Mouse (Mus musculus) NIH3T3 (cell line): Measurements from ENCODE around the gene Kpna4.
"Not testable (repeated sequence)": the region's sequence is repeated elsewhere in the genome, so short reads cannot be mapped to it uniquely, and the experiment has no call there.

ENCODE experiments used
- DNase-seq: peaks from one replicate; pipeline ENCODE4 v3.0.0-alpha.2; 2012; ENCODE audit warnings: low read depth

The Kpna4 gene

GRCm38 (mm10) chr3:69109079-69109478 lies 17.8 kb downstream of the Kpna4 start:
- no peak for DNase-seq

GRCm38 (mm10) chr3:69094456-69094855 lies 32.5 kb downstream of the Kpna4 start:
- DNase-seq: no peak

GRCm38 (mm10) chr3:69064005-69064404 lies 62.9 kb downstream of the Kpna4 start:
- peak; percentile 80 for DNase-seq

- DNase-seq: no peak
Measured at GRCm38 (mm10) chr3:69062764-69063163, 64.1 kb downstream of the Kpna4 start.

- no peak for DNase-seq
Measured at GRCm38 (mm10) chr3:69060672-69061071, 66.2 kb downstream of the Kpna4 start.

- DNase-seq: no peak
Measured at GRCm38 (mm10) chr3:69055871-69056270, 71.0 kb downstream of the Kpna4 start.

GRCm38 (mm10) chr3:69054760-69055432 lies 72.0 kb downstream of the Kpna4 start:
- DNase-seq: no peak

- DNase-seq: no peak
Measured at GRCm38 (mm10) chr3:69051894-69052293, 75.0 kb downstream of the Kpna4 start.

- DNase-seq: no peak
Measured at GRCm38 (mm10) chr3:69049011-69049410, 77.9 kb downstream of the Kpna4 start.

GRCm38 (mm10) chr3:69047684-69048083 lies 79.2 kb downstream of the Kpna4 start:
- DNase-seq: no peak

GRCm38 (mm10) chr3:69046509-69046908 lies 80.4 kb downstream of the Kpna4 start:
- peak; percentile 78 for DNase-seq

GRCm38 (mm10) chr3:69045750-69046149 lies 81.2 kb downstream of the Kpna4 start:
- peak; percentile 49 for DNase-seq

- DNase-seq: no peak
Measured at GRCm38 (mm10) chr3:69045400-69045703, 81.6 kb downstream of the Kpna4 start.

GRCm38 (mm10) chr3:69044645-69045399 lies 82.1 kb downstream of the Kpna4 start, which contains the start of gene Trim59:
Trim59 (minus strand) TSS chr3:69044755.
- DNase-seq: peak; percentile 97

GRCm38 (mm10) chr3:69044167-69044591 lies 82.7 kb downstream of the Kpna4 start:
- DNase-seq: no peak

GRCm38 (mm10) chr3:69041298-69041697 lies 85.6 kb downstream of the Kpna4 start:
- DNase-seq: no peak

GRCm38 (mm10) chr3:69040105-69040504 lies 86.8 kb downstream of the Kpna4 start:
- peak; percentile 42 for DNase-seq

GRCm38 (mm10) chr3:69026133-69026783 lies 100.7 kb downstream of the Kpna4 start:
- no peak for DNase-seq

- no peak for DNase-seq
Measured at GRCm38 (mm10) chr3:69020764-69021163, 106.1 kb downstream of the Kpna4 start.

- DNase-seq: peak; percentile 58
Measured at GRCm38 (mm10) chr3:69020285-69020684, 106.6 kb downstream of the Kpna4 start.

GRCm38 (mm10) chr3:69018635-69019034 lies 108.3 kb downstream of the Kpna4 start:
- not testable (repeated sequence) for DNase-seq

- DNase-seq: no peak
Measured at GRCm38 (mm10) chr3:69017181-69017580, 109.7 kb downstream of the Kpna4 start.
